Mouse (Mus musculus): ENCODE data around the gene Palm.

Palm gene

DNA sequence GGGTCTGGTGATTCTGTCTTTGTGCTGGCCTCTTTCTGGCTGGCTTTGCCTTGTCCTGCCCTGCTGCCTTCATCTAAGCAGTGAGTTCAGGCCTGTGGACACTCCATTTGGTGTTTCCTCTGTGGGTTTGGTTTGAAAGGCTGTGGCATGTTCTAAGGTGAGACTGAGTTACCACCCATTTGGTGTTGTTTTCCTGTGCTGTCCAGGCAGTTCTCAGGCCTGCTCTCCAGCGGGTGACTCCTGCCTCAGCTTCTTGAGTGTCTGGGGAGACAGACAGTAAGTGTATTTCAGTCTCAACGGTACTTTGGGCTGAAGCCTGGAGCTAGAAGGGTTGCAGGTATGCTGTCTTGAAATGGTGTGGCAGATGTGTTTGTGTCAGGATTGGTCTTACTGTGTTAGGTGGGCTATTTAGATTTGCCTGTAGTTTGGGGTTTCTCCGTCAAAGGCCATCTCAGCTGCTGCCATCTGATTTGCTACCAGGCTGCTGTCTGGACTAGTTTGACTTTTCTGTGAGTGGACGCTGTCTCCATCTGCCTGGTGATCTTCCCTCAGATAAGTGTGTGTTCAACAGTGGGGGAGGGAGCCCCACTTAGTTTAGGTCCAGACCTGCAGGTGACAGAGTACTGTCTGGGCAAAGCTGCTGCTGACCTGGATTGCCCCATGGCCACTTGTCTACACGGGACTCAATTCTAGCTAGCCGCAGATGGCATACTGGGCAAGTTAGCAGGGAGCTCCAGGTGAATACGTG lies 63.5 kb downstream of the Palm start:
- no peak for DNase-seq

GRCm38 (mm10) chr10:79857452-79857811 lies 64.1 kb downstream of the Palm start:
- DNase-seq = peak; percentile 91

DNA sequence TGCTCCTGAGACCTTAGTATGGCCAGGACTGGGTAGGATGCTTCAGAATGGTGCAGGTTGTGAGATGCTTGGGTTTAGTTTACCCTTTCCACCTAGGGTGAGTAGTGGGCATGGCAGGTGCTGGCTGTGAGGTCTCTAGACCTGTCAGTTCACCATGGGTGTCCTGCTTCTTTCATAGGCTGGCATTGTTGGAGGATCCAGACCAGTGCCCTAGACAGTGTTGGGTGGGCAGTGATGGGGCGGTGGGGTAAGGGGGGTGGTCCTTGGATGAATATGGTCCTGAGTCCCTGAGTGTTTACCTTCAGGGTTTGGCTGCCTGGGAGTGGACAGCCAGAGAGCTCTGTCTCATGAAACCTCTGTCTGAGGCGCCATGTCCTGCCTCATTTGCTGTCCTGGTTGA lies 64.5 kb downstream of the Palm start:
- no peak for DNase-seq

GRCm38 (mm10) chr10:79858416-79859074 lies 65.2 kb downstream of the Palm start:
- DNase-seq = peak; percentile 88

- DNase-seq = no peak
These were observed 65.7 kb downstream of the Palm start for GRCm38 (mm10) chr10:79859116-79859515.

- no peak for DNase-seq
These were observed 66.9 kb downstream of the Palm start for GRCm38 (mm10) chr10:79860079-79860911.

GRCm38 (mm10) chr10:79861230-79862048 lies 68.1 kb downstream of the Palm start:
- peak; percentile 83 for DNase-seq

- no peak for DNase-seq
These were observed 68.8 kb downstream of the Palm start for GRCm38 (mm10) chr10:79862049-79862788.

- no peak for DNase-seq
These were observed 69.6 kb downstream of the Palm start for GRCm38 (mm10) chr10:79862925-79863324.

GRCm38 (mm10) chr10:79864351-79865188 lies 71.2 kb downstream of the Palm start:
- no peak for DNase-seq

- DNase-seq = no peak
These were observed 71.8 kb downstream of the Palm start for GRCm38 (mm10) chr10:79865189-79865601.

GRCm38 (mm10) chr10:79865801-79866295 lies 72.5 kb downstream of the Palm start:
- DNase-seq = no peak

DNA sequence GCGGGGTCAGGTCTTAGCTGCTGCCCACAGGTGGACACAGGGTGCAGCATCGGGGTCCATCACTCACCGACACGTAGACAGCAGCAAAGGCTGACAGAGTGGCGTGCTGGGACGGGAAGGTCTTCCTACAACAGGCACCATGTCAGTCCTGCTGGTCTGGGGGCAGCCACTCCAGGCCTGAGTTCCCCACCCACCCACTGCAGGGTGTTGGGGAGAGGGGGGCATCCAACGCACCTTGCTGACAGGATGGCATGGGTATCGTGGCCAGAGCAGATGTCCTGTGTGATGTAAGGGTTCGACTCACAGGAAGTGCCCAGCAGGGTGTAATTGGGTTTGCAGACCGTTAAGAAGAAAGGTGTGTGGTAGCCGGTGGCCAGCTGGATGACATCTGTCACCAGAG lies 73.2 kb downstream of the Palm start:
- no peak for DNase-seq
